Mouse (Mus musculus): ENCODE data around the gene B3gnt7.

Gene B3gnt7

DNA sequence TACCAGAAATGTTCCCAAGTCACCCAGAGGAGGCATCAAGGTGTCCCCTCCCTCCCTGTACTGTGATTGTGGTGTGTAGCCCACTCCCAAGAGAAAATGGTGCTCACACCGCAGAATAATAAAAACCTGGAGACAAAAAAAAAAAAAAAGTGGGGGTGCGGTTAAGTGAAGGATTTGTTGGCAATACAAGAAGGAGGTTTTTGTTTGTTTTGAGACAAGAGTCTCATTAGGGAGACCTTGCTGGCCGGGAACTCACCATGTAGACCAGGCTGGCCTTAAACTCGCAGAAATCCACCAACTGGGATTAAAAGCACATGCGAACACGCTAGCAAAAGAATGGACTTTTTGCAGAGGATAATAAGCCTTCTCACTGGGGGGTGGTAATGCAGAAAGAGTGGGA is at the start of gene B3gnt7:
Gene B3gnt7, plus strand, starts transcription at position 301 of the 400 bp plus-strand sequence.
- no peak for DNase-seq

DNA sequence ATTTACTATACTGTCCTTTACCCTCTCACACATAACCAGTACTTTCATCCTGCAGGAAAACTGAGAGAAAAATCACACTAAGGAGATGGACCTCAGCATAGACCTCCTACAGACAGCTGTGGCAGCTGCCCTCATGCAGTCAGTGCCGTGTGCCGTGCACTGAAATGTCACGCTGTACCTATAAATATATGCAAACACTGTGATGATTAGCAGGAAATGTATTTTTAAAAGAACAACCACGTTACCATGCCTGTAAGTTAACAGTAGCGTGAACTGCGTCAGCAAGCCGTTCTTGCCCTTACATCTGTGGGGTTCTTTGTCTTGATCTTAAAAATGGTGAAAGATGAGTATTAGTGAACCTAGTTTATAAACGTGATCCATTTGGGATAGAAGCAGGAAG is 49.2 kb upstream of the B3gnt7 start:
- no peak for DNase-seq

- peak; percentile 46 to 54 for DNase-seq
These were observed 46.3 kb upstream of the B3gnt7 start for GRCm38 (mm10) chr1:86256311-86256710.

DNA sequence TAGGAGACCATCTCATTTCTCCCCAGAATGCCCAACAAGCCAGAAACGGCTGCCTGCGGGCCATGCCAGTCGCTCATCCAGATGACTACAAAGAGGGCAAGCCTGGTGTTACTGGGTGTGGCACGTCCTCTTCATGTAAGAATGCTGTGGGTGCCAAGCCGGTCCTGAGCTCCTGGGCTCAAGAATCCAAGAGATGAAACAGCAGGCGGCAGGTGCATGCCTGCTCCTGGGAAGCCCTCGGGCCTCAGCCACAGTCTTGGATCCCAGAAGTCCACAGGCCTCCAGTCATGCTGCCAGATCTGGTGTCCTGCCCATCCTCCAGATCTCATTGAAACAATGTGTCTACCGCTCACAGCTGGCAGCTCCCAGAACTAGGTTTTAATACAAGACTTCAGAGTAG is 45.4 kb upstream of the B3gnt7 start:
- no peak for DNase-seq

DNA sequence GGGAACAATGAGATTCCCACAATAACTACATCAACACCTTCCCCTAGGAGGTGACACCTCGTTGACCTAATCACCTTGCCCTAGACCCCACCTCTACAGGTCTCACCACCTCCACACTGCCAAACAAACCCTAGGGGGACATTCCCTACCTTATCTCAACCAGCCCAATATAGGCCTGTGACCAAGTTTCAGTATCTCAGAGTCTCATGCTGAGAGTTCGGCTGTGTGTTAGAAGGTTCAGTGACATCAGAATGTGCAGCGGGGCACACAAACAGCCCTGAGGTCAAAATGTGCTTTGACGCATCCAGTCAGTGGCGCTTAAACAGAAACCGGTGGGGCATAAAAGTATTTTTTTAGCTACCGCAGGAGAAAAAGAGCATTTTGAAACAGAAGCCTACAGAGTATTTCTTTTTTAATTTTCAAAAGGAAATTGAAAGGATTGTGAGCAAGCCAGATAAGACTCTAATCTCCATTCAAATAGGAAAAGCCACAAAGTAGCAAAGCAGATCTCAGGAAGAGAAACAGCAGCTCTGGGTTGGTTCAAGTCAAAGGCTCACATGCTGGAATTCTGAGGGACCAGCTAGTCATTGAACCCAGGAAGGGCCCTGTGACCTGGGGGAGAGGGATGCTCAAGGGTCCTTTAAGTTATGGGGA is 44.3 kb upstream of the B3gnt7 start:
- DNase-seq = no peak

DNA sequence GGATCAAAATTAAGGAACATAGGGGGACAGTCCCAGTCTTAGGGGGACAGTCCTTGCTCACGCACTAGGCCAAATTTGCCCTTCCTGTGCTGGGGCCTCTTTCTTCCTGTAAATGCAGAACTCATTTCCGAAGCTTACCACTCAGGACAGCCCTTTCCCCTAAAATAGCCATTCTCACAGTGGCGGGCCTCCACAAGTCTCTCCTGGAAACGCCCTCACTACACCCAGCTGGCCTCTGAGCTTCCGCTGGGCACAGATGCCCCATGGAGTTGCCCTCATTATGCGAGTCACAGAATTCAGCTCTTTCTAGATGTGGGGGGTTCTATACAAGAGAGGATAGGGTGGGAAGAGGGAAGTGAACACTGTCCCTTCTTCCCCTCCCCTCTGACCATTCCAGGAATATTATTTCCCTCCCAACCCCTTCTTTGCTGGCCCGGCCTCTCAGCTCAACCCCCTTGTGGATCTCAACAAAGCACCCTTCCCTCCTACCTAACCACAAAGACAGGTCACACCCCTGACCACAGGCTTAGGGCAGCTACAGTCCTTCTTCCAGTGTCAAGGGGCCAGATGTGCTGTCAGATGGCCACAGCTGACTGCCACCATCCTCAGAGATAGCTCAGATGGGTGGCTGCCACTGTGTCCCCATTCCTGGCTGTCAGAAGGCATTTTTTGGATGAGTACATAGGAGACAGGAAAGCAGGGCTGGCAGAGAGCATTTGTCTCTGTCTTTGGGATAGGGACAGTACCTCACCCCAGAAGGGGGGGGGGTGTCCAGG is 38.9 kb upstream of the B3gnt7 start:
- DNase-seq = no peak

GRCm38 (mm10) chr1:86265060-86265459 is 37.6 kb upstream of the B3gnt7 start:
- DNase-seq = no peak

- no peak for DNase-seq
These were observed 34.0 kb upstream of the B3gnt7 start for GRCm38 (mm10) chr1:86268492-86269189.

- DNase-seq = no peak
These were observed 33.5 kb upstream of the B3gnt7 start for GRCm38 (mm10) chr1:86269190-86269508.

- DNase-seq = no peak
These were observed 30.9 kb upstream of the B3gnt7 start for GRCm38 (mm10) chr1:86271707-86272106.

GRCm38 (mm10) chr1:86277055-86277454 is 25.6 kb upstream of the B3gnt7 start:
- DNase-seq = no peak

DNA sequence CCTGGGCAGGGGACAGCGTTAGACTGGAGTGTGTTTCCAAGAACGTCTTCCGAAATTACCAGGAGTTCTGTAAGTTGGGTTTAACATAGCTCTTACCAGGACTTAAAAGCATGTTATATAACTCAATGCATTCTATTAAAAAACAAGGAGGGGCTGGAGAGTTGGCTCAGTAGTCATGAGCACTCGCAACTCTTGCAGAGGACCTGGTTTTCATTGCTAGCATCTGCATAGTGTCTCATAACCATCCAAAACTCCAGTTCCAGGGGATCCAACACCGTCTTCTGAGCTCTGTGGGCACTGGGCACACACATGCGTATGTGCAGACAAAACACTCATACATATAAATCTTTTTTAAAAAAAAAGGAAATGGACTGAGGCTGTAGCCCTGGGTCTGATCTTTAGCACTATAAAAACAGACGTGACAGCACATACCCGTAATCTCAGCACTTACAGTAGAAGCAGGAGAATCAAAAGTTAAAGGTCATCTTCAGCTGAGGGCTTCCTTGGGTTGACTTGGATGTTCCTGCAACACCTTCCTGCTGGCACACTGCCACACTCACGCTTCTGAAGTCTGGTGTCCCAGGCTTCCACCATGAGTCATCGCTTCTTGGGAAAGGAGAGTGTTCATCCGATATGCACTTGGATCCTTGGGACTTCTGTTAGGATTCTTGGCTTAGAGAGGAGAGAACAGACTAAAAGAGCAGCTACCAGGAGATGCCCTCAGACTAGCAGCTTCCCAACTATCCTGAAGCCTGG is 20.7 kb upstream of the B3gnt7 start:
- no peak for DNase-seq

DNA sequence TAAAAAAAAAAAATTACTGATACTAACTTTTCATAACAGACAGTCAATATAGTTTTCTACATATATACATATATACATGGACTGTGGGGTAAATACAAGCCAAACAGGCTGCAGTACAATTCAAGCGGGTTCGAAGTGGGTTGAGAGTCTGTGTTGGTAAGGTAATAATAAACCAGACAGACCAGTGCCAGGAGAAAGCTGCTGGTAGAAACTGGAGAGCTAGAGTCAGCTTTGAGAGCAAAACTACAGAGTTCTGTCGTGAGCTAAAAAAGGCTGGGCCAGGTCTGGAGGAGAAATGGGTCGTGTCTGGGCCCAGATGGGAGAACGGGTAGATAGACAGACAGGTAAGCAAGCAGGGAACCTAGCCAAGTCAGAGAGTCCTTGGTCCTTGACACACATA is 18.5 kb upstream of the B3gnt7 start:
- DNase-seq = no peak

- no peak for DNase-seq
These were observed 17.3 kb upstream of the B3gnt7 start for GRCm38 (mm10) chr1:86285295-86285694.

DNA sequence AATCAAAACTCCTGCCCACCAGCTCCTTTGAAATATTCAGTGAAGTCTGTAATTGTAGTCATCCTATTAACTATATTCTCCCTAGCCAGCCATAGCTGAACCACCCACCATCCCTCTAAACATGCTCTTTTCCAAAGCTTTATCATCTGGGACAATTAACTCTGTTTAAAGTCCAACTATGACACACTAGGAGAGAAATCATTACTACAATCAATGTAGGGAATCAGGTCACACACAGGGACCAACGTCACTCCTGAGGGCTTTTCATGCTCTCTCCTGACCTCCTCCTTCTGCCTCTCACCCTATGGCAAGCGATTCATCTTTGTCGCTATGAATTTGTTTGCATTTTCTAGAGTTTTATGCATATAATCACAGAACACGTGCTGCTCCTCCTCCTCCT is 15.2 kb upstream of the B3gnt7 start:
- DNase-seq = no peak

DNA sequence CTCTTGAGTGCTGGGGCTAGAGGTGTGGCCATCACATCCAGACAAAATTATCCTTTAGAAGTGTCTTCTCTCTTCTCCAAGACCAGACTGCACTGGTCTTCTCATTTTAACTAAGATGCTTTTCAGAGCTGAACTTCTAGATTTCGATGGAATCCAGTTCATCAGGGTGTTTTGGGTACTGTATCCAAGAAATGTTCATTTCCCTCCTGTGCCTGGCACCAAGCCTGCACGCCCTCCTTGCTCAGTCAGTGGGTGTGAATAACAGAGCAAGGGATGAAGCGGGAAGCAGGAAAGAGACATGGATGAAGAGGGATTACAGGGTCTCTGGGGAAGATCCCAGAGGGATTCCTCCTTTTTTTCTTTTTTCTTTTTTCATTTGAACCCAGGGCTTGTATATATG is 12.2 kb upstream of the B3gnt7 start:
- no peak for DNase-seq

GRCm38 (mm10) chr1:86293091-86293490 is 9.5 kb upstream of the B3gnt7 start:
- DNase-seq = no peak

- DNase-seq = no peak
These were observed 8.8 kb upstream of the B3gnt7 start for GRCm38 (mm10) chr1:86293868-86294267.

GRCm38 (mm10) chr1:86294472-86294871 is 8.2 kb upstream of the B3gnt7 start:
- DNase-seq = no peak

- no peak for DNase-seq
These were observed 2.5 kb upstream of the B3gnt7 start for GRCm38 (mm10) chr1:86300093-86300492.

DNA sequence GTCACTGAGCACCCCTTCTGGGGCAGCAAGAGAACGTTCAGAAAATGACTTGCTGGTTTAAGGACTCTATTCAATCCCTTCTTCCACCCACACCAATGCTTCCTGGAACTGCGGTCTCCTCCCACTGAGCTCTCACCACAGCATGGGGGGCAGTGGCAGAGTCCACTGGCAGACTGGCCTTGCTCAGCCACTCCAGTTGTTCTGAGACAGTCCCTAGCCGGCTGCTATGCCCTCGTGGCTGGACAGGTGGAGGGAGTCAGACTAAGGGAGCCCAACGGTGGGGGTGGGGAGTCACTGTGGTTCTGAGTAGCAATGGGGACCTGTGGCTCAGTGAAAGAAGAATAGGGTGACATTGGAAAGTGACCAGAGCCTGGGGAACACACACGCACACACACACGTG is 1.9 kb upstream of the B3gnt7 start:
- DNase-seq = no peak

DNA sequence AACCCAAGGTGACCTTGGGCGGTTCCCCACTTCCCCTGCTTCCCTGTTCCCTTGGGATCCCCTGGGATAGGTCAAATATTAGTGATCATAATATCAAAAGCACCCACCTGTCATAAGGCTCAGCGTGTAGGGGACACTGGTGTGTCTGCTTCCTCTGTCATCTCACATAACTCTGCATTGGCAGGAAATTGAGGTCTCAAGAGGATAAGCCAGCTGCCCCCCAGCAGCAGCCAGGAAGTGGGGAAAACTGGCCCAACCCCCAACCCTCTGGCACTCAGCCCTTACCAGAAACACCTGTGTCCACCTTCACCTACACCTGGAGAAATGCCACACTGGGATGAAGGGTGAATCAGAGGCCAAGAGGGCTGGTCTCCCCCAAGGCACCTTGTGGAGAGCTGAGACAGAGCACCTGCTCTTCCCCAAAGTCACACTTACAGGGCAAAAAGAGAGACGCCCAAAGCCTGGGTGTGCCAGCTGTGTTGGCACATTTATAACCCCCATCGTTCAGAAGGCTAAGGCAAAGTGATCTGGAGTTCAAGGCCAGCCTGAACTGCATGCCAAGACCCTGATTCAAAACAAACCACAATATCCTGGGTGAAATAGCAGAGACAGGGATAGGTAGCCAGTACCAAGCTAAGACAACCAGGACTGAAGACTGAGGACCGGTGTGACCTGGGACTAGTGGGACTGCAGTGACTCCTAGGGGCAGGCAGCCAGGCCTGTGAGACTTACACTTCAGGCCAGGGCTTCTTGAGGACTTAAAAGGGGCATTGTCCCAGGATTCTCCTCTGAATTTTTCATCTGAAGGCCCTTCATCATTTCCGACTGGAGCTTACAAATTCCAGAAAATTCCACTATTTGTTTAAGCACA is 1.2 kb upstream of the B3gnt7 start:
- DNase-seq = no peak
